Mouse (Mus musculus) cortical plate, adult 2 months (tissue): Measurements from ENCODE around the gene Ppara.

Experiments
- CTCF ChIP-seq: fragments of 200-500 bp; IDR thresholded peaks from 2 replicates; pipeline ENCODE4 v1.5.1; 2011; ENCODE audit warnings: mild to moderate bottlenecking, control low read depth, low read length; ENCODE audit not compliant: insufficient read depth; ENCODE audit errors: extremely low read depth
- POLR2A ChIP-seq: fragments of 200-500 bp; IDR thresholded peaks from 2 replicates; pipeline ENCODE4 v1.6.1; 2011; ENCODE audit warnings: mild to moderate bottlenecking, low read length, control low read depth; ENCODE audit not compliant: insufficient read depth; ENCODE audit errors: extremely low read depth

DNA sequence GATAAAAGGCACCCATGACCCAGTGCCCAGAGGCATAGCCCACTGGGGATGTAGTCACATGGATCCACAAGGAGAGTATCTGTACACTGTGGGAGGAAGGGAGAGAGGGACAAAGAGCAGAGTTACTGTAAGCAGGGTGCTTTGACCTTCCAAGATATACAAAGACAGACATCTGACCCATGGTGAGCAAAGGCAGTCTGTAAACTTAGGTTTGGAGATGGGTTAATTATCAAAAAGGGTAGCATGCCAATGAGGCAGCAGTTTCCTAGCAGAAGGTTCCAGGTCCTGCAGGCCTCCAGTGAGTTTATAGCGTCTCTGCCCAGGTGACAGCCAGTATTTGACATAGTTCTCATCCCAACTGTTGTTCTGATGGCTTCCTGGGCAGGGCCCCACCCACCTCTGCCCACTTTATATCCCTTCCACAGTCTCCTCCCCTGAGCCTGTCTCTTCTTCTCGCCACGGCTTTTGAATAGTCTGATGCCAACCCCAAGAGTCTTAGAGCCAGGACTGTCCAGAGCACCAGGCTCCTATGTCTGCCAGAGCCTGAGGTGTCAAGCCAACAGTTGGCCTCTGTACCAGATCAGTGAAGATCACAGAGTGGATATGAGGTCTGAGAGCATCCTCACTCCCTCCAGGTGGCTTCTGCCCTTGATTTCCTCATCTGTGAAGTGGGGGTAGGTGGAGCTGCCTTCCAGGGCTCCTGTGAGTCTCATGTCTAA lies 2.7 kb upstream of the Ppara start:
- TF ChIP-seq CTCF (no peak), POLR2A (no peak)
